Mouse (Mus musculus) CH12.LX (cell line): ENCODE measurements around the gene Uqcr11. TPM values are rescaled to one million over a fixed set of nuclear protein-coding genes. Genes with fewer than 3 reads are reported as not detected.

ENCODE experiments used
- DNase-seq: peaks from one replicate; pipeline ENCODE4 v3.0.0-alpha.2; 2013; ENCODE audit errors: extremely low read depth
- H3K27ac ChIP-seq: 2 replicates; pipeline ENCODE4 v1.5.1; 2012; ENCODE audit warnings: low read depth, mild to moderate bottlenecking, control low read depth, moderate library complexity; ENCODE audit not compliant: insufficient read depth
- H3K27me3 ChIP-seq: replicated peaks from 2 replicates; pipeline ENCODE3; 2012; ENCODE audit warnings: inconsistent platforms
- H3K36me3 ChIP-seq, 2 experiments: replicated peaks in 1 of 2; 2 replicates each; pipeline versions ENCODE3 to v1.6.1; 2012; ENCODE audit warnings: inconsistent platforms in 1 of 2, low read length in 1 of 2, mild to moderate bottlenecking in 1 of 2, mixed read lengths in 1 of 2, moderate library complexity in 1 of 2; ENCODE audit not compliant: control insufficient read depth in 1 of 2, insufficient read depth in 1 of 2
- H3K4me1 ChIP-seq, 2 experiments: 2 replicates each; pipeline ENCODE4 v1.6.1; 2012; ENCODE audit warnings: inconsistent platforms in 1 of 2, moderate library complexity in 1 of 2; ENCODE audit not compliant: insufficient read depth in 2 of 2, control insufficient read depth in 1 of 2
- H3K4me2 ChIP-seq: 2 replicates; pipeline ENCODE4 v1.6.1; 2012; ENCODE audit warnings: low read depth, mild to moderate bottlenecking, control low read depth; ENCODE audit not compliant: poor library complexity, insufficient read depth, severe bottlenecking
- H3K4me3 ChIP-seq, 3 experiments: fragments of 150-350 bp in 1 of 3; sonication (generic) in 1 of 3; replicated peaks in 1 of 3; 2 replicates each; pipeline versions ENCODE3 to v1.5.1; 2011 to 2012; ENCODE audit warnings: low read depth in 2 of 3, low read length in 2 of 3, mild to moderate bottlenecking in 2 of 3, moderate library complexity in 2 of 3, control low read depth in 1 of 3, improper control_type of control experiment in 1 of 3, inconsistent platforms in 1 of 3, mixed read lengths in 1 of 3; ENCODE audit not compliant: poor library complexity in 1 of 3
- H3K79me2 ChIP-seq: replicated peaks from 2 replicates; pipeline ENCODE4 v1.6.1; 2012; ENCODE audit warnings: mild to moderate bottlenecking, moderate library complexity; ENCODE audit not compliant: control insufficient read depth, poor library complexity, insufficient read depth, severe bottlenecking; ENCODE audit errors: extremely low read depth
- H3K9ac ChIP-seq: 2 replicates; pipeline ENCODE4 v1.6.1; 2012; ENCODE audit warnings: low read depth, mild to moderate bottlenecking, control low read depth, moderate library complexity; ENCODE audit not compliant: insufficient read depth
- H3K9me3 ChIP-seq: replicated peaks from 2 replicates; pipeline ENCODE3; 2012; ENCODE audit warnings: low read length, inconsistent platforms, mixed read lengths
- CTCF ChIP-seq, 2 experiments: IDR thresholded peaks in 1 of 2; conservative IDR thresholded peaks in 1 of 2; 2 replicates each; pipeline ENCODE4 v1.5.1; 2011 to 2012; ENCODE audit warnings: low read depth in 2 of 2, low read length in 2 of 2, improper control_type of control experiment in 1 of 2, inconsistent platforms in 1 of 2, mild to moderate bottlenecking in 1 of 2, moderate library complexity in 1 of 2
- E2F4 ChIP-seq: IDR thresholded peaks from 2 replicates; pipeline ENCODE4 v1.6.1; 2011; ENCODE audit warnings: low read depth, low read length, improper control_type of control experiment; ENCODE audit not compliant: insufficient replicate concordance
- ELF1 ChIP-seq: IDR thresholded peaks from 2 replicates; pipeline ENCODE4 v1.6.1; 2014; ENCODE audit warnings: low read depth, mild to moderate bottlenecking, inconsistent platforms, low read length, improper control_type of control experiment
- EP300 ChIP-seq: IDR thresholded peaks from 2 replicates; pipeline ENCODE4 v1.6.1; 2011; ENCODE audit warnings: low read length, improper control_type of control experiment
- ETS1 ChIP-seq: conservative IDR thresholded peaks from 2 replicates; pipeline ENCODE4 v1.6.1; 2012; ENCODE audit warnings: low read depth, mild to moderate bottlenecking, inconsistent platforms, low read length, improper control_type of control experiment, moderate library complexity
- IRF4 ChIP-seq: IDR thresholded peaks from 2 replicates; pipeline ENCODE4 v1.6.1; 2014; ENCODE audit warnings: low read depth, mild to moderate bottlenecking, inconsistent platforms, low read length, improper control_type of control experiment
- JUN ChIP-seq: IDR thresholded peaks from 2 replicates; pipeline ENCODE4 v1.6.1; 2011; ENCODE audit warnings: low read depth, mild to moderate bottlenecking, low read length, improper control_type of control experiment, moderate library complexity; ENCODE audit not compliant: insufficient read depth
- JUND ChIP-seq: conservative IDR thresholded peaks from 2 replicates; pipeline ENCODE4 v1.6.1; 2011; ENCODE audit warnings: low read depth, low read length, improper control_type of control experiment
- MAFK ChIP-seq: IDR thresholded peaks from 2 replicates; pipeline ENCODE4 v1.6.1; 2011; ENCODE audit warnings: low read length, improper control_type of control experiment; ENCODE audit not compliant: insufficient replicate concordance
- MAX ChIP-seq: IDR thresholded peaks from 2 replicates; pipeline ENCODE4 v1.6.1; 2011; ENCODE audit warnings: low read length, improper control_type of control experiment
- MXI1 ChIP-seq: IDR thresholded peaks from 2 replicates; pipeline ENCODE4 v1.6.1; 2011; ENCODE audit warnings: mild to moderate bottlenecking, low read depth, low read length, improper control_type of control experiment
- MYC ChIP-seq: IDR thresholded peaks from 2 replicates; pipeline ENCODE4 v1.6.1; 2011; ENCODE audit warnings: low read depth, mild to moderate bottlenecking, improper control_type of control experiment, low read length
- POLR2A ChIP-seq: IDR thresholded peaks from 2 replicates; pipeline ENCODE4 v1.6.1; 2011; ENCODE audit warnings: low read depth, mild to moderate bottlenecking, improper control_type of control experiment, low read length
- POLR2AphosphoS2 ChIP-seq: IDR thresholded peaks from 2 replicates; pipeline ENCODE4 v1.6.1; 2011; ENCODE audit warnings: low read depth, low read length, improper control_type of control experiment
- RAD21 ChIP-seq: IDR thresholded peaks from 2 replicates; pipeline ENCODE4 v1.6.1; 2011; ENCODE audit warnings: low read depth, mild to moderate bottlenecking, low read length, improper control_type of control experiment, moderate library complexity
- RCOR1 ChIP-seq: conservative IDR thresholded peaks from 2 replicates; pipeline ENCODE4 v1.6.1; 2012; ENCODE audit warnings: low read depth, mild to moderate bottlenecking, inconsistent platforms, low read length, improper control_type of control experiment
- SIN3A ChIP-seq: IDR thresholded peaks from 2 replicates; pipeline ENCODE4 v1.6.1; 2012; ENCODE audit warnings: low read length, improper control_type of control experiment, inconsistent platforms
- SMC3 ChIP-seq: IDR thresholded peaks from 2 replicates; pipeline ENCODE4 v1.6.1; 2011; ENCODE audit warnings: low read depth, low read length, improper control_type of control experiment
- TCF12 ChIP-seq: IDR thresholded peaks from 2 replicates; pipeline ENCODE4 v1.6.1; 2014; ENCODE audit warnings: low read depth, mild to moderate bottlenecking, inconsistent platforms, low read length, improper control_type of control experiment
- ZC3H11A ChIP-seq: IDR thresholded peaks from 2 replicates; pipeline ENCODE4 v1.6.1; 2012; ENCODE audit warnings: low read depth, mild to moderate bottlenecking, inconsistent platforms, low read length, improper control_type of control experiment
- ZMIZ1 ChIP-seq: IDR thresholded peaks from 2 replicates; pipeline ENCODE4 v1.6.1; 2012; ENCODE audit warnings: low read depth, mild to moderate bottlenecking, inconsistent platforms, low read length, improper control_type of control experiment
- dilution Hi-C: fragments of 300-500 bp; cut with MboI; formaldehyde crosslinking; loops from 2 replicates; pipeline ENCODE4 v1.14.3; 2020; ENCODE audit warnings: low sequenced_read_pairs; ENCODE audit not compliant: extremely low pct_unique_long_range_greater_than_20kb, extremely low pct_ligation_motif_present
- in situ Hi-C: fragments of 300-500 bp; cut with MboI; formaldehyde crosslinking; loops from 3 replicates; pipeline ENCODE4 v1.14.3; 2019; ENCODE audit warnings: low sequenced_read_pairs, low pct_ligation_motif_present, low pct_unique_long_range_greater_than_20kb, mixed read lengths
- polyA plus RNA-seq: library from polyadenylated mRNA; unstranded; fragments of >175 nt; gene quantifications from 2 replicates; pipeline ENCODE4 v1.2.1, GENCODE M21; 2012; ENCODE audit warnings: low read depth; ENCODE audit not compliant: insufficient read length
- total RNA-seq, 2 experiments: library from RNA; depleted of rRNA; stranded (reverse); fragments of 300-350 nt in 1 of 2; fragments of >200 nt in 1 of 2; gene quantifications; 2 replicates each; pipeline ENCODE4 v1.2.3; 2012 to 2014

The Uqcr11 gene
- total and polyA plus RNA-seq, 3 experiments = 206 to 466 (median 444) TPM

GRCm38 (mm10) chr10:80412656-80413541, 6.3 kb upstream of the Uqcr11 start:
- H3K4me3 ChIP-seq = no peak overlapping the region
- no peaks in the 10 kb centered on the region for H3K9me3 ChIP-seq
- H3K27ac ChIP-seq = no peak overlapping the region
- no peak overlapping the region for H3K9ac ChIP-seq
- in situ Hi-C loops = no loop called here
- peaks cover 4% of the 10 kb centered on the region in 2 experiments; a peak in 2 of 4 replicates for H3K4me1 ChIP-seq
- H3K27me3 ChIP-seq = no peaks in the 10 kb centered on the region
- no peak for DNase-seq
- dilution Hi-C loops = no loop called here
- peaks cover 90 to 99% of the 10 kb centered on the region in 2 experiments for H3K36me3 ChIP-seq
- no peaks in the 10 kb centered on the region for H3K79me2 ChIP-seq
- no peak for TF ChIP-seq SMC3
- TF ChIP-seq POLR2A = 0 out of 2 replicates have a peak, but pooled peaks have one; percentile 13
- H3K4me2 ChIP-seq = no peak overlapping the region

- no peak for DNase-seq
- Histone ChIP-seq H3K27ac (peak overlapping the region; percentile 48; the same call in 1 of the 2 replicates), H3K4me3 (no peak overlapping the region), H3K4me2 (no peak overlapping the region), H3K79me2 (peaks cover 25% of the 10 kb centered on the region), H3K4me1 (peaks cover 20 to 33% of the 10 kb centered on the region in 2 experiments), H3K36me3 (peaks cover 59 to 77% of the 10 kb centered on the region in 2 experiments), H3K9me3 (peaks cover 9% of the 10 kb centered on the region), H3K9ac (no peak overlapping the region), H3K27me3 (no peaks in the 10 kb centered on the region)
- dilution Hi-C loops = no loop called here
- TF ChIP-seq ZMIZ1 (peak; percentile 10; the same call in 1 of the 2 replicates), POLR2AphosphoS2 (0 out of 2 replicates have a peak, but pooled peaks have one; percentile 75), ETS1 (no peak)
- in situ Hi-C loops = no loop called here
These were observed 1.3 kb upstream of the Uqcr11 start for GRCm38 (mm10) chr10:80407924-80408323.

GRCm38 (mm10) chr10:80405481-80406173, 1.0 kb downstream of the Uqcr11 start:
- H3K9ac ChIP-seq = peak overlapping the region; percentile 81
- H3K27me3 ChIP-seq = no peaks in the 10 kb centered on the region
- H3K27ac ChIP-seq = no peak overlapping the region
- peaks cover 16 to 45% of the 10 kb centered on the region in 2 experiments for H3K4me1 ChIP-seq
- in situ Hi-C loops = no loop called here
- H3K4me3 ChIP-seq = peak overlapping the region; percentile 85 to 97 (median 95)
- peaks cover 9% of the 10 kb centered on the region for H3K9me3 ChIP-seq
- H3K36me3 ChIP-seq = peaks cover 52 to 73% of the 10 kb centered on the region in 2 experiments
- dilution Hi-C loops = no loop called here
- H3K4me2 ChIP-seq = peak overlapping the region; percentile 83
- peaks cover 25% of the 10 kb centered on the region for H3K79me2 ChIP-seq
- DNase-seq = peak; percentile 46
- TF ChIP-seq ZC3H11A (no peak), ETS1 (no peak), MYC (no peak), MAFK (no peak), ELF1 (0 out of 2 replicates have a peak, but pooled peaks have one; percentile 23), SMC3 (peak; percentile 60), JUN (no peak), MXI1 (peak; percentile 64), JUND (no peak), RCOR1 (no peak), E2F4 (no peak), RAD21 (peak; percentile 62), POLR2AphosphoS2 (no peak), TCF12 (no peak), MAX (no peak), IRF4 (no peak), CTCF (conservative IDR thresholded peaks at IDR 0.05 in 1 of 2, IDR thresholded peaks at IDR 0.05 in 1 of 2; ENCODE audit: low read depth in 2 of 2, low read length in 2 of 2) (peak in 1 of 2 experiments; percentile 71; a peak in 2 of 4 replicates), EP300 (no peak), SIN3A (peak; percentile 55; the same call in 1 of the 2 replicates)
